Mouse (Mus musculus) lung, postnatal 10 days (tissue): ENCODE results near the gene Zfp993.
"Not testable (repeated sequence)": the region's sequence is repeated elsewhere in the genome, so short reads cannot be mapped to it uniquely, and the experiment has no call there.

ENCODE experiments used
- DNase-seq: peaks from one replicate; pipeline ENCODE4 v3.0.0; 2021

Zfp993 gene

DNA sequence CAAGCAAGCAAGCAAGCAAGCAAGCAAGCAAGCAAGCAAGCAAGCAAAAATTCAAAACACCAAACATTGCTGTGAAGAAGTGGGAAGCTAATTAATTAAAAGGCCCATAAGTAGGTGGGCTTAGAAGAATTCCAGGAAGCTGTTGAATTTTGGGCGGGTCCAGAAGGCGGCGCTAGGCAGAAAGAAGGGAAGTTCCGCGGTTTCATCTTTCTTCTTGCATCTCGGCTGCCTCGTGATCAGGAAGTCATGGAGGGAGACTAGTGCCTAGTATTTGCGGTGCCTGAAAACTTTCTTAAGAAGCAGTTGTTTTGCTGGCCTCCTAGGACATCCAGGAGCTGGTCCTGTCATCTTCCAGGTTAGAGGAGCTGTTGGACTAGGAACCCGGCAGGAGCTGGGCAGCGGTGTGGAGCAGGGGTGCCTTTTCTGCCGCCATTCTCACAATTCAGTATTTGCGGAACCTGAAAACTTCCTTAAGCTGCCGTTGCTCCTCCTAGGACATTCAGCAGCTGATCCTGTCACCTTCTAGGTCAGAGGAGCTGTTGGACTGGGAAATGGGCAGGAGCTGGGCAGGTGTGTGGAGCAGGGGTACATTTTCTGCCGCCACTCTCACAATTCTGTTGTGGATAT, at the start of gene Zfp993:
Gene Zfp993, plus strand, starts transcription at position 188 of the 627 bp plus-strand sequence.
- not testable (repeated sequence) for DNase-seq

DNA sequence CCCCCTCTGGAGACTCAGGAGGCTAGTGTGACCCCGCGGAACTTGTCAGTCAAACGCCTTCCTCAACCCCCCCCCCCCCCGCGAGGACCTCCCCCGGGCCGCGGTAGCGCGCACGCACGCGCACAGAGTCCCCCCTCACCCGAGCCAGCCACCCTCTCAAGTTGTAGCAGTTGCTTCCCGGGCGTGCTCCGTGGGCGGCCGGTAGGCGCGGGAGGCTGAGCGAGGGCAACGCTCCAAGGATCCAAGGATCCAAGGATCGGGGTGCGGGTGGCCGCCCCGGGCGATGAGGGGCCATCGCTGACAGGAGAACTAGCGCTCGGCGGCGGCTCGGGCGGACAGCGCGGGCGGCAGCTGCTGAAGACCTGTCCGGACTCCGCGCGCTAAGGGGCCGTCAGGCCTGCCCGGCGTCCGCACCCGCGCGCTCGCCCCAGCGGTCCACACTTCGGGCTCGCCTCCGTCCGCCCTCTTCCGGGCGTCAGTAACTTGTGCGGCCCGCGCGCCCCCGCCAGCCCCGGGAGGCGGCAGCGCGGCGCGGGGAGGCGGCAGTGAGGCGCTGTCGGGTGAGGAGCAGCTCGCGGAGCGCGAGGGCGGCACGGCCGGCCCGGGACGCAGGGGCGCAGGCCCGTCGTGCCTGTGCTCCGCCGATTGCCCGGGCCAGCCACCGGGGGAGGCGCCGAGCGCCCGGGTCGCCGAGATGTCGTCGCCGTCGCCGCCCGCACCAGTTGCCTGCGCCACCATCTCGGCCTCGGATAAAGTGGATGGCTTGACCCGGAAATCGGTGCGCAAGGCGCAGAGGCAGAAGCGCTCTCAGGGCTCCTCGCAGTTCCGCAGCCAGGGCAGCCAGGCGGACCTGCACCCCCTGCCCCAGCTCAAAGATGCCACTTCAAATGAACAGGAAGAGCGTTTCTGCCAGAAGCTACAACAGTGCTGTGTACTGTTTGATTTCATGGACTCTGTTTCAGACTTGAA, 30.6 kb upstream of the Zfp993 start:
- DNase-seq, result not testable (repeated sequence)

DNA sequence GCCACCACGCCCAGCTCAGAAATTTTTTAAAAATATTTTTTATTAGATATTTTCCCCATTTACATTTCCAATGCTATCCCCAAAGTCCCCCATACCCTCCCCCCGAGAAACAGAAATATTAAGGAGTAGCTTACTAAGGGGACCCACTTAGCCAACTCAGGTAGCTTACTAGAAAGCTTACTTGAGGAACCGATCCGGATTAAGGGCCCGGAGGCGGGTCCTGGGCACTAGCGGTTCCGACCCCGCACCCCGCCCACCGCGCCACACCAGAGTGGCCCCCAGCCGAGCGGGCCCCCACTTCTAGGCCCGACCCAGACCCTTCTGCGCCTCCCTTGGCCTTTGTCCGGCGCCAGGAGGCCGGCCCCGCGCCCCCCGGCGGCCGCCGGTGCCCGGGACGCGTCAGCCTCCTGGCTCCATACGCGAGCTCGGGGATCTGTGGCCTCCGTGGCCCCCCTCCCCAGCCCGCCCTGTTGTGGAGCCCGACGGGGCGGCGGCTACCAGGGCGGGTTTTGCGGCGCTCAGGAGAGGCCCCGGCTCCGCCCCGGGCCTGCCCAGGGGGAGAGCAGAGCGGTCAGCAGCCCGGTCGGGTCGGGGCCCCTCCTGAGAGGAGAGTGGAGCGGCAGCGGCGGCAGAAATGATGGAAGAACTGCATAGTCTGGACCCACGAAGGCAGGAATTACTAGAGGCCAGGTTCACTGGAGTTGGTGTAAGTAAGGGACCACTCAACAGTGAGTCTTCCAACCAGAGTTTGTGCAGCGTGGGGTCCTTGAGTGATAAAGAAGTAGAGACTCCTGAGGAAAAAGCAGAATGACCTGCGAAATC, 7.0 kb upstream of the Zfp993 start:
- DNase-seq, result not testable (repeated sequence)

DNA sequence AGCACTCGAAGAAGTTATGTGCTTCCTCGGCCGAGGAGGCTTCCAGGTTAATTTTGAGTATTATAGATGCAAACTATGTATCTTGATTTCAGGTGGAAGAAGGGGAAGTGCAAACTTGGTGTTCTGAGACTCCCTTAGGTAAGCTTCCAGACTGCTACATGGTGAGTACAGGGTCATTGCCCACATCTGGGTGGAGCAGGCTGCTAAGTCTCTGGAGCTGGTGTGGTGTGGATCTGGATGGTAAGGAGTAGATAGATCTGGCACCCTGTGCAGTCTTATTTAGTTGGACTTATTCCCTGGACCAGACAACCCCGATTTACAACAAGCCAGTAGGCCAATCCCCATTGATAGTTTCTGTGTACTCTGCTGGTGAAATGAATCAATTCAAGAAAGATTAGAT, 33.6 kb downstream of the Zfp993 start:
- DNase-seq, result not testable (repeated sequence)

DNA sequence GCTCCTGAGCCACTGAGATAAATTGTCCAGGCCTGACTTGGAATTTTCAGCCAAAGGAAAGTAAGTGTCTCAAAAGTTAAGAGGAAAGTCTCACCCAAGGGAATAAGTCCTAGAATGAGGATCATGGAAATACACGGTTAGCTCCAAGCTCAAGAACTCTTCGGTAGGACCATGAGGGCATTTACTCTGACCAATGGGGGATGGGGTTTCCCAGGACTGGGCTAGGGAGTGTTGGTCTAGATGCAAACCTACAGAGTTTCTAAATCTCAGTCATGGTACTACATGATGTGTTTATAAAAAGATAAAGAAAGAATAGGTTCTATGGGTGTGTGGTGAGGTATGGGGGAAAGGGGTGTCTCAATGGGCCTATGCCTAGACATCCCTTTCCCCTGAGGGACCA, 38.9 kb downstream of the Zfp993 start:
- DNase-seq, result not testable (repeated sequence)

DNA sequence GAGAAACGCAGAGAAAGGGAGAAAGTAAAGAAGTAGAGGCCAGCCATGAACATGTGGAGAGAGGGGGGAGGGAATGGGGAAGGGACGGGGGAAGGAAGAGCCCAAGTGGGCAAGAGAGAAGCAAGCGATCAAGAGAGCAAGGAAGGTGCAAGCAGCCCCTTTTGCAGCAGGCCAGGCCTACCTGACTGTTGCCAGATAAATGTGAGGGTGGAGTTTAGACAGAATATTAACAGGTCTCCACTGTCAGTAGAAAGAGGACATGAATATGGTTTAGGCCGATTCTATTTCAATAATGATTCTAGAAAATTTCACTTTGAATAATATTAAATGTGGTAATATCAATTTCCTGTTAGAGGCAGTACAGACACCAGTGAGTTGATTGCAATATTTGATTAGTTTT, 39.4 kb downstream of the Zfp993 start:
- DNase-seq, result not testable (repeated sequence)

DNA sequence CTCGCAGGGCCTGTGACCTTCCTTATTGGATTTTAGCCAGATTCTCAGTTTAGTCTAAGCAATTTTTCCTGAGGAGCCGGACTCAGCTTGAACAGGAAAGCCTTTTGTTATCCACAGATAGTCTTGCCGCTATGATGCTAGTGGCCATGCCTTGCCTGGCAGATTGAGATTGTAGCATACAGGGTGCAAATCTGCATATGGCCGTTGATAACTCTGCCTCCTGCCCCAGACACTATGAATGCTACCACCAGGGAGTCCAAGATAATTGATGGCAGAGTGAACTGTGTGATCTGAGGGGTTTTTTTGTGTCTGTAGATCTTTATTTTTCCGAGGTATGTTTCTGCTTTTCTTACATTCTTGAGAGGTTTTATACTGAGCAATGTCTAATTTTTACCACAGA, 39.9 kb downstream of the Zfp993 start:
- DNase-seq, result not testable (repeated sequence)
